Mouse (Mus musculus): ENCODE measurements around the gene Spata2. TPM values are rescaled to one million over a fixed set of nuclear protein-coding genes. Genes with fewer than 3 reads are reported as not detected.
A peak's percentile ranks its signal among the peaks of the same experiment; 100 is the strongest.

The Spata2 gene
- total and polyA plus RNA-seq, 2 experiments from 2014 or later: 28.9 to 36.6 TPM

GRCm38 (mm10) chr2:167529935-167530513, 37.3 kb upstream of the Spata2 start:
- Histone ChIP-seq H3K27me3 (ENCODE audit: insufficient read depth, low read length) (no peaks in the 10 kb centered on the region), H3K36me3 (ENCODE audit: insufficient read depth) (no peaks in the 10 kb centered on the region), H3K4me3 (ENCODE audit: low read depth, low read length) (no peak overlapping the region), H3K4me1 (ENCODE audit: insufficient read depth) (no peaks in the 10 kb centered on the region), H3K27ac (ENCODE audit: low read depth, low read length) (no peak overlapping the region), H3K9ac (no peak overlapping the region), H3K9me3 (ENCODE audit: low read length) (no peaks in the 10 kb centered on the region), H3K4me2 (ENCODE audit: low read depth) (no peak overlapping the region)
- 34% methylated on average over 5 of the region's 5 CpGs for WGBS
- ATAC-seq (no peak), DNase-seq (no peak)
- TF ChIP-seq CTCF (IDR thresholded peaks at IDR 0.05; ENCODE audit: low read depth): no peak

- H3K4me2 ChIP-seq (ENCODE audit: low read depth): no peak overlapping the region
- ATAC-seq (peak; percentile 53; the same call in 1 of the 2 replicates), DNase-seq (peak; percentile 21)
- no peaks in the 10 kb centered on the region for H3K27me3 ChIP-seq (ENCODE audit: insufficient read depth, low read length)
- whole genome bisulfite sequencing: 8% methylated on average over 5 of the region's 5 CpGs
- H3K9ac ChIP-seq: no peak overlapping the region
- H3K36me3 ChIP-seq (ENCODE audit: insufficient read depth): no peaks in the 10 kb centered on the region
- peak; percentile 62 for TF ChIP-seq CTCF (IDR thresholded peaks at IDR 0.05; ENCODE audit: low read depth)
- H3K4me3 ChIP-seq (ENCODE audit: low read depth, low read length): no peak overlapping the region
- H3K9me3 ChIP-seq (ENCODE audit: low read length): no peaks in the 10 kb centered on the region
- H3K27ac ChIP-seq (ENCODE audit: low read depth, low read length): no peak overlapping the region
- H3K4me1 ChIP-seq (ENCODE audit: insufficient read depth): no peaks in the 10 kb centered on the region
Observed at GRCm38 (mm10) chr2:167528278-167528677, 35.6 kb upstream of the Spata2 start.

GRCm38 (mm10) chr2:167519606-167520252, 27.0 kb upstream of the Spata2 start:
- Histone ChIP-seq H3K36me3 (ENCODE audit: insufficient read depth) (peaks cover 34% of the 10 kb centered on the region), H3K4me2 (ENCODE audit: low read depth) (no peak overlapping the region), H3K9me3 (ENCODE audit: low read length) (no peaks in the 10 kb centered on the region), H3K27me3 (ENCODE audit: insufficient read depth, low read length) (no peaks in the 10 kb centered on the region), H3K9ac (no peak overlapping the region), H3K27ac (ENCODE audit: low read depth, low read length) (no peak overlapping the region), H3K4me3 (ENCODE audit: low read depth, low read length) (no peak overlapping the region), H3K4me1 (ENCODE audit: insufficient read depth) (no peaks in the 10 kb centered on the region)
- peak; percentile 45 for TF ChIP-seq CTCF (IDR thresholded peaks at IDR 0.05; ENCODE audit: low read depth)
- 82% methylated on average over 5 of the region's 5 CpGs for WGBS
- ATAC-seq (no peak), DNase-seq (no peak)

- no peak overlapping the region for H3K4me2 ChIP-seq (ENCODE audit: low read depth)
- DNase-seq (no peak), ATAC-seq (no peak)
- no peaks in the 10 kb centered on the region for H3K27me3 ChIP-seq (ENCODE audit: insufficient read depth, low read length)
- H3K4me3 ChIP-seq (ENCODE audit: low read depth, low read length): no peak overlapping the region
- H3K27ac ChIP-seq (ENCODE audit: low read depth, low read length): no peak overlapping the region
- no peaks in the 10 kb centered on the region for H3K9me3 ChIP-seq (ENCODE audit: low read length)
- peaks cover 70% of the 10 kb centered on the region for H3K36me3 ChIP-seq (ENCODE audit: insufficient read depth)
- H3K9ac ChIP-seq: no peak overlapping the region
- no peaks in the 10 kb centered on the region for H3K4me1 ChIP-seq (ENCODE audit: insufficient read depth)
- TF ChIP-seq CTCF (IDR thresholded peaks at IDR 0.05; ENCODE audit: low read depth): no peak
- 86% methylated on average over 5 of the region's 5 CpGs for WGBS
Observed at GRCm38 (mm10) chr2:167515688-167516087, 23.0 kb upstream of the Spata2 start.

- H3K36me3 ChIP-seq (ENCODE audit: insufficient read depth): peaks cover 74% of the 10 kb centered on the region
- 98% methylated on average over 4 of the region's 4 CpGs for WGBS
- H3K9me3 ChIP-seq (ENCODE audit: low read length): no peaks in the 10 kb centered on the region
- no peak overlapping the region for H3K9ac ChIP-seq
- no peak for TF ChIP-seq CTCF (IDR thresholded peaks at IDR 0.05; ENCODE audit: low read depth)
- H3K4me3 ChIP-seq (ENCODE audit: low read depth, low read length): no peak overlapping the region
- H3K4me1 ChIP-seq (ENCODE audit: insufficient read depth): no peaks in the 10 kb centered on the region
- H3K27me3 ChIP-seq (ENCODE audit: insufficient read depth, low read length): no peaks in the 10 kb centered on the region
- ATAC-seq (no peak), DNase-seq (no peak)
- no peak overlapping the region for H3K4me2 ChIP-seq (ENCODE audit: low read depth)
- no peak overlapping the region for H3K27ac ChIP-seq (ENCODE audit: low read depth, low read length)
Observed at GRCm38 (mm10) chr2:167514641-167515040, 22.0 kb upstream of the Spata2 start.

GRCm38 (mm10) chr2:167512970-167513369, 20.3 kb upstream of the Spata2 start:
- Histone ChIP-seq H3K9ac (no peak overlapping the region), H3K36me3 (ENCODE audit: insufficient read depth) (peaks cover 87% of the 10 kb centered on the region), H3K4me2 (ENCODE audit: low read depth) (no peak overlapping the region), H3K27me3 (ENCODE audit: insufficient read depth, low read length) (no peaks in the 10 kb centered on the region), H3K4me1 (ENCODE audit: insufficient read depth) (no peaks in the 10 kb centered on the region), H3K9me3 (ENCODE audit: low read length) (no peaks in the 10 kb centered on the region), H3K27ac (ENCODE audit: low read depth, low read length) (no peak overlapping the region), H3K4me3 (ENCODE audit: low read depth, low read length) (no peak overlapping the region)
- no peak for DNase-seq
- 90% methylated on average over 5 of the region's 5 CpGs for WGBS
- peak; percentile 50 for TF ChIP-seq CTCF (IDR thresholded peaks at IDR 0.05; ENCODE audit: low read depth)
- ATAC-seq: no peak

- TF ChIP-seq CTCF (IDR thresholded peaks at IDR 0.05; ENCODE audit: low read depth): no peak
- 94% methylated on average over 9 of the region's 9 CpGs for WGBS
- no peaks in the 10 kb centered on the region for H3K4me1 ChIP-seq (ENCODE audit: insufficient read depth)
- no peaks in the 10 kb centered on the region for H3K9me3 ChIP-seq (ENCODE audit: low read length)
- H3K27me3 ChIP-seq (ENCODE audit: insufficient read depth, low read length): no peaks in the 10 kb centered on the region
- no peak for DNase-seq
- peaks cover 86% of the 10 kb centered on the region for H3K36me3 ChIP-seq (ENCODE audit: insufficient read depth)
- no peak overlapping the region for H3K27ac ChIP-seq (ENCODE audit: low read depth, low read length)
- no peak for ATAC-seq
- H3K4me2 ChIP-seq (ENCODE audit: low read depth): no peak overlapping the region
- H3K9ac ChIP-seq: no peak overlapping the region
- no peak overlapping the region for H3K4me3 ChIP-seq (ENCODE audit: low read depth, low read length)
Observed at GRCm38 (mm10) chr2:167512365-167512764, 19.7 kb upstream of the Spata2 start.

Data from forebrain, postnatal 0 days (tissue).